Mouse (Mus musculus) G1E (cell line): Measurements from ENCODE around the gene Fhl3.

ENCODE experiments used
- CTCF ChIP-seq: IDR thresholded peaks from 2 replicates; pipeline ENCODE4 v1.5.1; 2012; ENCODE audit warnings: low read depth, low read length, inconsistent platforms, mixed read lengths
- POLR2AphosphoS5 ChIP-seq: IDR thresholded peaks from 2 replicates; pipeline ENCODE4 v1.6.1; 2012; ENCODE audit warnings: low read depth, low read length, inconsistent platforms; ENCODE audit not compliant: insufficient replicate concordance

DNA sequence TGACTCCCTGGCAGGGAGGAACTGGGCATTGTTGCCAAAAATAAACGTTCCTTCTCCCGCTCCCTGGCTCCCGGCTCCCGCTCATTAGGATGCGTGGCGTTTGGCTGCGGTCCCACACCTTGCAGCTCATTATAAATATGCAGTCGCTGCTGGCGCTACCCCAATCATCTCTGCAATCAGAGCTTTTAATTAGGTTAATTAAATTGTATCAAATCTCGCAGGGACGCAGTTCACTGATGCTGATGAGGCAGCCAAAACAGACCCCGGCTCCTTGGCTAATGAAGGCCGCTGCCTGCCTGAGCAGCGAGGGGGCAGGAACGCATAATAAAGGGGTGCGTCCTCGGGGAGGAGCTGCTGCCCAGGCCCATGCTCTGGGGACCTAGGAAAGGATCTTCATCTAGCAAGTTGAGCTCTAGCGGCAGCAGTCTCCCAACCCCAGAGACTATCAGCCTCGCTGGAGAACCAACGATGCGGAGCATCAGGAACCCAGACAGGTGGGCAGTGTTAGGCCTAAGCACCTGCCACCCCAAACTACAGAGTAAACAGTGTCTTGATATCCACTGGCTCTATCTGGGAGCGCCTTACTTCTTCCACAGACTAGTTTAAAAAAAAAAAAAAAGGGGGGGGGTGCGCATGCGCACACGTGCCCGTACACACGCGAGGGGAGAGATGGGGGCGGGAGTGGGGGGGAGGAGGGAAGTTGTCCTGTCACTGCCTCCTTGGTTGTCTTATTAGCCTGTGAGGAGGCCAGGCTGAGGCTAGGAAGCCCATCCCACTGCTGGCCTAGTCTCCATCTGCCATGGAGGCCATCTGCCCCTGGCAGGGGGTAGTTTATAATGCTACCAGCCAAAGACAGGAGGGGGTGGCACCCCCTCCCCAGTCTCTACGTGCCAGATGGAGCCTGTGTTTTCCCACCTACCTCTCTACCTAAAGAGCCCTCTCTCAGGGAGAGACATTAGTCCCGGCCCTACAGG is 27.9 kb upstream of the Fhl3 start:
- TF ChIP-seq CTCF, result no peak
- no peak for TF ChIP-seq POLR2AphosphoS5
